8 mouse cellular contexts compared by ENCODE assay signal in genomic region chr7:98835519-98836441, GRCm38 (mm10). TPM values are rescaled to one million over a fixed set of nuclear protein-coding genes. Genes with fewer than 3 reads are reported as not detected.
DNase-seq lines count a peak whose midpoint lies in the region; ATAC-seq and TF ChIP-seq lines count a peak whose summit lies in the region.

No protein-coding gene starts in this region.

- peaks cover 3% of the 10 kb centered on the region for H3K4me1 ChIP-seq in lung, embryonic 14.5 days (ENCODE audit: insufficient read depth)
- H3K4me1 ChIP-seq in embryonic fibroblast, embryonic 13.5 days (ENCODE audit: control insufficient read depth, insufficient read depth, low read length), result no peaks in the 10 kb centered on the region
- peaks cover 54% of the 10 kb centered on the region for H3K4me1 ChIP-seq in hindbrain, embryonic 13.5 days (replicated peaks)
- peaks cover 35% of the 10 kb centered on the region for H3K4me1 ChIP-seq in midbrain, embryonic 11.5 days (ENCODE audit: control insufficient read depth, insufficient read depth, low read length)

- peaks cover 10% of the 10 kb centered on the region; the same call in 1 of the 2 replicates for H3K36me3 ChIP-seq in lung, embryonic 14.5 days (ENCODE audit: insufficient read depth)
- no peaks in the 10 kb centered on the region for H3K36me3 ChIP-seq in hindbrain, embryonic 13.5 days
- H3K36me3 ChIP-seq in midbrain, embryonic 11.5 days (ENCODE audit: control insufficient read depth, insufficient read depth, low read length), result no peaks in the 10 kb centered on the region

- under 1% methylated on average over 46 of the region's 46 CpGs for WGBS in lung, embryonic 14.5 days
- WGBS in hindbrain, embryonic 13.5 days, result under 1% methylated on average over 45 of the region's 46 CpGs
- WGBS in midbrain, embryonic 11.5 days, result under 1% methylated on average over 46 of the region's 46 CpGs

- DNase-seq in lung, embryonic 14.5 days, result peak; percentile 46
- DNase-seq in lung, postnatal 25 days (ENCODE audit: low spot score), result no peak
- peak; percentile 96 for DNase-seq in midbrain, embryonic 11.5 days (ENCODE audit: low spot score, missing footprints)
- DNase-seq in ovary, postnatal 14 days (ENCODE audit: low spot score), result no peak
- DNase-seq in right cerebral cortex, postnatal 4 days, result no peak
- DNase-seq in right cerebral cortex, adult 18-20 months, result no peak

- H3K4me3 ChIP-seq in lung, embryonic 14.5 days (ENCODE audit: low read depth, low read length), result peak overlapping the region; percentile 65
- peak overlapping the region; percentile 57 for H3K4me3 ChIP-seq in embryonic fibroblast, embryonic 13.5 days (ENCODE audit: insufficient read depth, low read length)
- H3K4me3 ChIP-seq in hindbrain, embryonic 13.5 days, result peak overlapping the region; percentile 52
- peak overlapping the region; percentile 32 for H3K4me3 ChIP-seq in midbrain, embryonic 11.5 days (ENCODE audit: low read depth, low read length)

- peak overlapping the region; percentile 96 for H3K4me2 ChIP-seq in lung, embryonic 14.5 days
- H3K4me2 ChIP-seq in hindbrain, embryonic 13.5 days, result peak overlapping the region; percentile 94
- H3K4me2 ChIP-seq in midbrain, embryonic 11.5 days, result peak overlapping the region; percentile 98

- TF ChIP-seq POLR2A in embryonic fibroblast, embryonic 13.5 days (IDR thresholded peaks at IDR 0.05; ENCODE audit: low read depth, low read length), result no peak

- peak overlapping the region; percentile 72 for H3K9ac ChIP-seq in lung, embryonic 14.5 days
- peak overlapping the region; percentile 73 for H3K9ac ChIP-seq in hindbrain, embryonic 13.5 days
- H3K9ac ChIP-seq in midbrain, embryonic 11.5 days (ENCODE audit: low read length), result 0 out of 2 replicates have a peak overlapping the region, but pooled peaks have one; percentile 20

- no peak for TF ChIP-seq CTCF in lung, embryonic 14.5 days (IDR thresholded peaks at IDR 0.05; ENCODE audit: low read depth)
- no peak for TF ChIP-seq CTCF in embryonic fibroblast, embryonic 13.5 days (IDR thresholded peaks at IDR 0.05; ENCODE audit: borderline replicate concordance, insufficient read depth, low read length)

- H3K27ac ChIP-seq in lung, embryonic 14.5 days (ENCODE audit: low read depth), result peak overlapping the region; percentile 30; the same call in 1 of the 2 replicates
- H3K27ac ChIP-seq in embryonic fibroblast, embryonic 13.5 days (ENCODE audit: insufficient read depth, low read length), result no peak overlapping the region
- H3K27ac ChIP-seq in hindbrain, embryonic 13.5 days, result no peak overlapping the region
- H3K27ac ChIP-seq in midbrain, embryonic 11.5 days (ENCODE audit: low read depth, low read length), result no peak overlapping the region

- peaks cover 42% of the 10 kb centered on the region for H3K27me3 ChIP-seq in lung, embryonic 14.5 days (ENCODE audit: insufficient read depth, low read length)
- peaks cover 98% of the 10 kb centered on the region for H3K27me3 ChIP-seq in hindbrain, embryonic 13.5 days
- H3K27me3 ChIP-seq in midbrain, embryonic 11.5 days (ENCODE audit: control insufficient read depth, insufficient read depth, low read length), result peaks cover 88% of the 10 kb centered on the region

- ATAC-seq in lung, embryonic 14.5 days (ENCODE audit: insufficient read depth), result no peak
- ATAC-seq in hindbrain, embryonic 13.5 days (ENCODE audit: low FRiP score), result no peak
- no peak for ATAC-seq in midbrain, embryonic 11.5 days (ENCODE audit: low FRiP score)

- no peaks in the 10 kb centered on the region for H3K9me3 ChIP-seq in lung, embryonic 14.5 days (ENCODE audit: low read depth, low read length)
- no peaks in the 10 kb centered on the region for H3K9me3 ChIP-seq in hindbrain, embryonic 13.5 days
- no peaks in the 10 kb centered on the region for H3K9me3 ChIP-seq in midbrain, embryonic 11.5 days (ENCODE audit: control insufficient read depth, low read length)

RNA-seq across cellular contexts. Expression of gene Wnt11, which starts 0.9 kb away (rescaled TPM):
- 21.4 and 21.5 TPM in 2 replicates for polyA plus RNA-seq in lung, embryonic 14.5 days (2014; fragmentation: Nextera tagmentation; extraction: Ambion mirVana)
- 3.2 and 4.0 TPM in 2 replicates for polyA plus RNA-seq in embryonic fibroblast, embryonic 13.5 days (2011; ENCODE audit: insufficient read length, low read depth, missing spikeins)
- polyA plus RNA-seq in hindbrain, embryonic 13.5 days (2015; fragmentation: Nextera tagmentation; extraction: Ambion mirVana), result 2.0 and 2.3 TPM in 2 replicates
- 0.61 and 0.71 TPM in 2 replicates for polyA plus RNA-seq in midbrain, embryonic 11.5 days (2014; fragmentation: Nextera tagmentation; extraction: Ambion mirVana)

Comparison
In these comparisons a context has a peak if more than half of its experiments do, and no peak if none do; other contexts are left out.
1. DNase-seq: peak in lung, embryonic 14.5 days (single experiment) and midbrain, embryonic 11.5 days (single experiment); none in lung, postnatal 25 days (single experiment), ovary, postnatal 14 days (single experiment), right cerebral cortex, postnatal 4 days (single experiment) and right cerebral cortex, adult 18-20 months (single experiment).
2. H3K9ac ChIP-seq: peak in every context shown above with its lines; median percentile 73 in hindbrain, embryonic 13.5 days; 72 in lung, embryonic 14.5 days; 20 in midbrain, embryonic 11.5 days.
3. Peak in every context shown above with its lines, with median percentiles within 50 percentile points of each other: H3K4me2 ChIP-seq and H3K4me3 ChIP-seq.